ENCODE assay signal across 20 mouse cellular contexts in genomic region chr17:26511256-26511655, GRCm38 (mm10). TPM values are rescaled to one million over a fixed set of nuclear protein-coding genes. Genes with fewer than 3 reads are reported as not detected.
DNase-seq lines count a peak whose midpoint lies in the region; ATAC-seq and TF ChIP-seq lines count a peak whose summit lies in the region.
"Had no signal": no experiment of that assay in that cellular context is flagged by ENCODE, and none has a peak within 500 bp of the region (broad histone marks: within the 10 kb centered on the region; RNA-seq: fewer than 3 reads in every experiment).

No protein-coding gene starts in this region.

- 56% methylated on average over 4 of the region's 4 CpGs for WGBS in lung, postnatal 0 days

- TF ChIP-seq CTCF in lung, postnatal 0 days (IDR thresholded peaks at IDR 0.05) = no peak

- H3K27ac ChIP-seq in lung, postnatal 0 days (ENCODE audit: low read length) = peak overlapping the region; percentile 81
- H3K27ac ChIP-seq: forebrain, embryonic 13.5 days; hindbrain, embryonic 14.5 days; midbrain, embryonic 13.5 days had no signal

- no peak overlapping the region for H3K4me3 ChIP-seq in lung, postnatal 0 days (ENCODE audit: low read depth, low read length)
- H3K4me3 ChIP-seq: forebrain, embryonic 13.5 days; heart, embryonic 13.5 days; intestine, embryonic 15.5 days; midbrain, embryonic 13.5 days had no signal

- TF ChIP-seq EP300 in lung, postnatal 0 days (IDR thresholded peaks at IDR 0.05) = no peak

- no peak overlapping the region for H3K9ac ChIP-seq in lung, postnatal 0 days (replicated peaks; ENCODE audit: low read depth)
- H3K9ac ChIP-seq: forebrain, embryonic 13.5 days; hindbrain, embryonic 14.5 days; intestine, embryonic 15.5 days; midbrain, embryonic 13.5 days had no signal

- no peaks in the 10 kb centered on the region for H3K9me3 ChIP-seq in lung, postnatal 0 days (ENCODE audit: low read length)
- H3K9me3 ChIP-seq: forebrain, embryonic 13.5 days; heart, embryonic 13.5 days; intestine, embryonic 15.5 days; midbrain, embryonic 13.5 days had no signal

- H3K27me3 ChIP-seq in lung, postnatal 0 days (replicated peaks; ENCODE audit: insufficient read depth, low read length) = no peaks in the 10 kb centered on the region
- H3K27me3 ChIP-seq: forebrain, embryonic 13.5 days; heart, embryonic 13.5 days; intestine, embryonic 15.5 days; midbrain, embryonic 13.5 days had no signal

- peaks cover 11% of the 10 kb centered on the region for H3K36me3 ChIP-seq in lung, postnatal 0 days (ENCODE audit: insufficient read depth, low read length)
- H3K36me3 ChIP-seq: intestine, embryonic 15.5 days had no signal

- peak; percentile 85 for DNase-seq in heart, adult 11 months
- DNase-seq in heart, postnatal 14 days = no peak
- no peak for DNase-seq in lung, postnatal 0 days (ENCODE audit: low spot score)
- DNase-seq in lung, adult 18-20 months = no peak
- DNase-seq in induced T-regulatory cell, adult 2 months (ENCODE audit: low read depth) = peak; percentile 26
- no peak for DNase-seq in yolk sac, embryonic 10.5 days (ENCODE audit: low spot score)
- DNase-seq: adrenal gland, postnatal 10 days; cerebellum, adult 9-10 months; gastrocnemius, postnatal 25 days; heart, postnatal 36 days; kidney, postnatal 36 days; left cerebral cortex, postnatal 4 days; lung, adult 2 months had no signal

- no peak overlapping the region for H3K4me2 ChIP-seq in lung, postnatal 0 days (replicated peaks; ENCODE audit: low read depth, low read length)
- H3K4me2 ChIP-seq: forebrain, embryonic 13.5 days; heart, embryonic 13.5 days; hindbrain, embryonic 14.5 days; intestine, embryonic 15.5 days; midbrain, embryonic 13.5 days had no signal

- no peak for ATAC-seq in lung, postnatal 0 days
- no peak for ATAC-seq in frontal cortex, adult (ENCODE audit: low TSS enrichment)
- ATAC-seq: CD4-positive, CD25-positive, alpha-beta regulatory T cell, adult 4 months; forebrain, embryonic 13.5 days; intestine, embryonic 15.5 days; midbrain, embryonic 13.5 days had no signal

- peaks cover 13% of the 10 kb centered on the region; the same call in 1 of the 2 replicates for H3K4me1 ChIP-seq in lung, postnatal 0 days (ENCODE audit: insufficient read depth, low read depth, low read length)

- intact Hi-C loops in heart, postnatal 14 days (cut with DNase I) = loop anchor here (2.0 kb wide), 1 partner anchor 18 kb away; no protein-coding TSS in a partner anchor

RNA-seq across cellular contexts. Expression of gene Ergic1, which starts 50.0 kb away (rescaled TPM):
- 10 to 100 TPM; 51.1 to 59.5 TPM for total RNA-seq in heart, postnatal 14 days (2021)
- 47.9 and 50.6 TPM in 2 replicates for polyA plus RNA-seq in lung, postnatal 0 days (2015; fragmentation: Nextera tagmentation; extraction: Ambion mirVana)

RNA-seq across cellular contexts. Expression of gene Dusp1, which starts 50.7 kb away (rescaled TPM):
- total RNA-seq in heart, postnatal 14 days (2021) = 10 to 100 TPM; 91.2 to 99.6 TPM
- polyA plus RNA-seq in lung, postnatal 0 days (2015; fragmentation: Nextera tagmentation; extraction: Ambion mirVana) = 68.4 and 79.3 TPM in 2 replicates

Comparison
In these comparisons a context has a peak if more than half of its experiments do, and no peak if none do; other contexts are left out.
1. DNase-seq: peak in heart, adult 11 months (single experiment) and induced T-regulatory cell, adult 2 months (single experiment); none in heart, postnatal 14 days (0 of 2), lung, postnatal 0 days (single experiment), lung, adult 18-20 months (0 of 2) and yolk sac, embryonic 10.5 days (single experiment).